Mouse (Mus musculus) midbrain, embryonic 10.5 days (tissue): Measurements from ENCODE around the gene Pcbp3. TPM values are rescaled to one million over a fixed set of nuclear protein-coding genes. Genes with fewer than 3 reads are reported as not detected.

Experiments
- DNase-seq: peaks from one replicate; pipeline ENCODE4 v3.0.0-alpha.2; 2017; ENCODE audit warnings: low spot score
- H3K27ac ChIP-seq: fragments of 300-500 bp; sonication (generic); replicated peaks from 2 replicates; pipeline ENCODE4 v1.5.1; 2016; ENCODE audit warnings: mild to moderate bottlenecking
- H3K27me3 ChIP-seq: fragments of 300-500 bp; sonication (generic); 2 replicates; pipeline ENCODE4 v1.6.1; 2016; ENCODE audit warnings: low read depth, mild to moderate bottlenecking; ENCODE audit not compliant: poor library complexity, severe bottlenecking
- H3K36me3 ChIP-seq: fragments of 300-500 bp; sonication (generic); 2 replicates; pipeline ENCODE4 v1.6.1; 2016; ENCODE audit warnings: mild to moderate bottlenecking, moderate library complexity
- H3K4me1 ChIP-seq: fragments of 300-500 bp; sonication (generic); 2 replicates; pipeline ENCODE4 v1.6.1; 2016
- H3K4me3 ChIP-seq: fragments of 300-500 bp; sonication (generic); 2 replicates; pipeline ENCODE4 v1.5.1; 2016; ENCODE audit warnings: mild to moderate bottlenecking, moderate library complexity
- H3K9me3 ChIP-seq: fragments of 300-500 bp; sonication (generic); replicated peaks from 2 replicates; pipeline ENCODE4 v1.6.1; 2016; ENCODE audit warnings: mild to moderate bottlenecking
- WGBS: fragments of 180-500 bp; shearing (Covaris S2); methylation state at CpG from one replicate; pipeline ENCODE4 v1.1.7; 2016; 5-methylcytosine and 5-hydroxymethylcytosine counted together
- polyA plus RNA-seq: library from polyadenylated mRNA; unstranded; fragments of >200 nt; fragmentation: Nextera tagmentation; extraction: Ambion mirVana; gene quantifications from 2 replicates; pipeline ENCODE4 v1.2.1, GENCODE M21; 2016

The Pcbp3 gene
- polyA plus RNA-seq, 1 experiment from 2014 or later: 83.1 TPM

DNA sequence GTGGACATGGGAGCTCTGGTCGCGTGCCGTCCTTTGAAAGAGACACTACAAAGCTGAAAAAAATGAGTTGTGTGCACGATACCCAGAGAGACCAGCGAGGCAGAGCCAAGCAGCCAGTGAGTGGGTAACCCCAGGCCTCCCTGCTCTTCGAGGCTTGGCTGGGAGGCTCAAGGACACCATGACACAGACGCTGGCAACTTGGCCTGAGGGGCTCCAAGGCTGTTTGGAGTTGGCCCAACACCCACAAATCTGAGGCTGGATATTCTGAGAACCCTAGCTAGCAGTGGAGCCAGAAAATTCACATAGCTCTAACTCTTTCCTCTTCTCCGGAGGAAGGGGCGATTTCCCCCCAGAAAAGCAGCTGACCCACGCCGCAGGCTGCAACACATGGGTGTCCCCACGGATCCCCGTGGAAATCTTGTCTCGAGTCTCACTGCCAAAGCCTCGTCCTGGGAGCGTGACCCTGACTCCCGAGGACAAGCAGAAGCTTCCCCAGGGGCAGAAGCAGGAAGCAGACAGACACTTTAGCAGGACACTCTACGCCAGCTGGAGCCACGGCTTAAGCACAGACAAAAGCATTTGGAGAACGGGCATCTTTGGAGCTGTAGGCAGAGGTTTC is 230.0 kb downstream of the Pcbp3 start:
- Histone ChIP-seq H3K27ac (no peak overlapping the region), H3K36me3 (no peaks in the 10 kb centered on the region), H3K9me3 (no peaks in the 10 kb centered on the region), H3K4me1 (peaks cover 32% of the 10 kb centered on the region), H3K4me3 (no peak overlapping the region), H3K27me3 (peaks cover 12% of the 10 kb centered on the region; the same call in 1 of the 2 replicates)
- peak; percentile 10 for DNase-seq
- WGBS: 78% methylated on average over 20 of the region's 20 CpGs

DNA sequence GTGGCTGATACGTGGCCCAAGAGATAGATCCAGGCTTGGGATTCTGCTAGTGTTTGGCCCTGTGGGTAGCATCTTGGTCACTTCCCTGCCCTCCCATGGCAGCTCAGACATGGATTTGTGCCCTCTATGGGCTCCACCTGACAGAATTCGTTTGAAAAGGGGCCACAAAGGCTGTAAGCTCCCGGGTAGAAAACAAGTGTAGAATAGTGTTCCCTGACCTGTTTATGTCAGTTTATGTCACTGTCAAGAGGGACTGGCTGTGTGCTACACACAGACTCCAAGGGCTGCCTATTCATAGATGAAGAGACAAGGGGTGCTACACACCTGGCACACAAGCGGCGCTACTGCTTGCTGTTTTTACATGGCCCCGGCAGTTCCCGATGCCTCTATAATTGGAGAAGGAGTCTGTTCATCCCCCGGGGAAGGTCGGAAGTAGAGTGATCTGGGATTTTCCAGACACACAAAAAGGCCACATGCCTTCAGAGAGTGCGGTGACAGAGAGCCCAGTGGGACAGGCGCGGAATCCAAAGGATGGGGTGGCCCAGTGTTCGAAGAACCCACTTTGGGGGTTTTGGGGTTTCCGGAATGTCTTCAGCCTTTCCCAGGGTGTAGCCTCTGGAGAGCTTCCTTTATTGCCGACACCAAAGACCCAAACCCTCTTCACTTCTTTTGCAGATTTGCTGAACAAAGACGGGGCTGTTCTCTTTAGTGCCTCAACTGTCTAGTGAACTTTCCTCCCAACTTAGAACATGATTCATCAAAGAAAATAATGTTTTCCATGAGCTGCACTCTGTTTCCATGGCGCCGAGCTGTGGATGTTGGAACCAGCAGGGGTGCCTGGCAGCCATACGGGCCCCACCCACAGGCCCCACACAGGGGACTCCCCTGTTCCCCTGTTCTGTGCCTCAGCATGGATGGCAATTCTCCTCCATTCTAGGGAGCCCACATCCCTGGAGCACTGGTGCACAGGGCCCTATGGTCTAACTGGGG is 231.8 kb downstream of the Pcbp3 start:
- Histone ChIP-seq H3K36me3 (no peaks in the 10 kb centered on the region), H3K27ac (no peak overlapping the region), H3K4me1 (peaks cover 40% of the 10 kb centered on the region), H3K27me3 (peaks cover 12% of the 10 kb centered on the region; the same call in 1 of the 2 replicates), H3K4me3 (no peak overlapping the region), H3K9me3 (no peaks in the 10 kb centered on the region)
- WGBS: 85% methylated on average over 19 of the region's 19 CpGs
- DNase-seq: peak; percentile 9

DNA sequence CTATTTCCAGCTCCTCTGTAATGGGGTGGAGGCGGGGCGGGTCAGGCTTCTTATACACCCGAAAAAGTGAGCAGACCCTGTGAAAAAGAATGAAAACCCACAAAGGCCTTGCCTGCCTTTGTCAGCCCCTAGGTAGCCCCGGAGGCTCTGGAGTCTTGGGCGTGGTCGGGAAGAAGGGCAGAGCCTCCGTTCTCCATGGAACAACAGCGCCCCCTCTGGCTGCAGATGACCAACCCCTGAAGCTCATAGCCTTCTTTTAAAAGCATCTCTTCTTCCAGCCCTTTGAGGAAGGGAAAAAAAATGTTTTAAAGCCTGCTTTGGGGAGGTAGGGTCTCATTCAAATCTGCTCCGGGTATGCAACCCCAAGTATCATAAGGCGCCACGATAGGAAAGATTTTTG is 233.3 kb downstream of the Pcbp3 start:
- Histone ChIP-seq H3K27ac (peak overlapping the region; percentile 55), H3K4me1 (peaks cover 36% of the 10 kb centered on the region), H3K4me3 (peak overlapping the region; percentile 16; the same call in 1 of the 2 replicates), H3K27me3 (peaks cover 12% of the 10 kb centered on the region; the same call in 1 of the 2 replicates), H3K36me3 (no peaks in the 10 kb centered on the region), H3K9me3 (no peaks in the 10 kb centered on the region)
- peak; percentile 77 for DNase-seq
- WGBS: 10% methylated on average over 11 of the region's 11 CpGs

DNA sequence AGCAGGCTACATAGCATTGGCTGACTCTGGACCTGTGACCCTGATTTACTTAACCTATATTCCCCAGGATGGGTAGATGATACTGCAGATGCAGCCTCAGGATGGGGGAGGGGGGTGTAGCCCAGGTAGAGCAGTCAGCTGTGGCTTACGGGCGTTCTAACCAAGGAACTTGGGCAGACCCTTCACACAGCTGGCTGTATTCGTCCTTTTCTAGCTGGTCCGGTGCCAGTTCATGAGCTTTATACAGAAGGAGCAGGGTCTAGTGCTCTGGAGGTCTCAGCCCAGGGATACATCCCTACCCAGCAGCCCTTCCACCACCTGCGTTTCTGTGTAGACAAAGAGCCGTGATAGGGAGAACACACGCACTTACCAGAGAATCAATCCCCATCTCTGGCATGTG is 234.4 kb downstream of the Pcbp3 start:
- WGBS: 85% methylated on average over 7 of the region's 7 CpGs
- Histone ChIP-seq H3K27me3 (peaks cover 12% of the 10 kb centered on the region; the same call in 1 of the 2 replicates), H3K27ac (no peak overlapping the region; the same call in 1 of the 2 replicates), H3K36me3 (no peaks in the 10 kb centered on the region), H3K9me3 (no peaks in the 10 kb centered on the region), H3K4me1 (peaks cover 25% of the 10 kb centered on the region), H3K4me3 (no peak overlapping the region)
- peak; percentile 8 for DNase-seq

DNA sequence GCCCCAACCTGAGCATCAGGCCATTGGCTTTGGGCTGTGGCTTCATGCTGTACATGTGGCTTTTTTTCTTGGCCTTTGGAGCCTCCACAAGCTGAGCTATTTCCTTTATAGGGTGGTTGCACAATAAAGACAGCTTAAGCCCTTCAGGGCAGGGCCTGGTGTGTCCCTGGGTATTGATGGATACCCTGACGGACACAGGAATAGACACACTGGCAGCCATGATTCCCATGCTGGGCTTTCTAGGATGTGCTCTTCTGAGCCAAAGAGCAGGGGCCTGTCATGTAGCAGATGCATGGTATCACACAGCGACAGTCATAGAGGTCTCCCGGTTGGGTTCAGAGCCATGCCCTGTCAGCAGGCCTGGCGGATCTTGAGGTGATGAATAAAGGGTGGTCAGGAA is 234.8 kb downstream of the Pcbp3 start:
- 91% methylated on average over 4 of the region's 4 CpGs for WGBS
- Histone ChIP-seq H3K36me3 (no peaks in the 10 kb centered on the region), H3K27me3 (peaks cover 8% of the 10 kb centered on the region; the same call in 1 of the 2 replicates), H3K4me3 (no peak overlapping the region), H3K9me3 (no peaks in the 10 kb centered on the region), H3K4me1 (peaks cover 21% of the 10 kb centered on the region), H3K27ac (no peak overlapping the region)
- DNase-seq: peak; percentile 9

DNA sequence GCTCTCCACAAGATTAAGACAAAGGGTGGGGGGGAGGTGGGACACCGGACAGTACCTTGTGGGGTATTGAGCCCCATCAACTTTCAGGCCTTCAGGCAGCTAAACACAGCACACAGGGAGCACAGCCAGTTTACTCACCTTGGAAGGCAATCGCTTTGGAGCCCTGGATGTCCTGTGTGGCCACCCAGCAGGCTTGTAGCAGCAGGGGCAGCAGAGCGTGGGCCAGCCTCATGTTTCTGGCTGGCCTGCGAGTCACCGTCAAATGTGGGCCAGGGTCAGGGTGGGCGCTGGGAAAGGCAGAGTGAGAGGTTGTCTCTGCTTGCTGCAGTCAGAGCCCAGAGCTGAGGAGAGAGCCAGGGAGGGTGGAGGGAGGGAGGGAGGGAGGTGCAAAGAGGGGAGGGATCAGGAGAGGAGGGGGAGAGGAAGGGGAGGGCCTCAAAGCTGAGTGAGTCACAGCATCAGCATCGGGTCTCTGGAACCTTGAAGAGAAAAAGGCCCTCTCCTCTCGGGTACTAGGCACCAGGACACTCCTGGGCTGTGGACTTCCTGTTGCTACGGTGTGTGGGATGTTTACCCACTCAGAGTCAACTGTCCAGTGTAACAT is 235.9 kb downstream of the Pcbp3 start, which contains the start of gene Col6a1:
Gene Col6a1, minus strand, starts transcription at position 487 of the 604 bp plus-strand sequence.
- Histone ChIP-seq H3K9me3 (no peaks in the 10 kb centered on the region), H3K4me3 (no peak within 1 kb of the TSS), H3K27ac (peak within 1 kb of the TSS; percentile 53), H3K36me3 (no peaks in the 10 kb centered on the region), H3K27me3 (0 out of 2 replicates have a peak, but pooled peaks cover 5% of the 10 kb centered on the region), H3K4me1 (peaks cover 17% of the 10 kb centered on the region)
- DNase-seq: peak; percentile 41
- 32% methylated on average over 9 of the region's 9 CpGs for WGBS

DNA sequence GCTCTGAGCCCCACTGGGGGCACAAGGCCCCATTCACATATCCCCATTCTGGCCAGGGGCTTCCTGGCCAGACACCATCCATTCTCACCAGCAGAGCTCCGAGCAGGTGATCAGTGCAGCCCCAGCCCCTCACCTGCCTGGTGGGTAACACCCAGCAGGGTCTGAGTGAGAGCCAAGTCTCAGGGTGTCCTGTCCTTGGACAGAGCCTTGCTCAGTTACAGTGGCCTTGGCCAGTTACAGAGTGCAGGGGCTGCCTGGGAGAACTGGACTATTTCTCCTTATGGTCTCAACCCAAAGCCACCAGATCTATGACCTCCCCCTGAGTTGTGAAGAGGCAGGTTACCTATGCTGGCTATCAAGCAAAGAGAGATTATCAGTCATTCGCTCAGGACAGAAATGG is 236.6 kb downstream of the Pcbp3 start:
- Histone ChIP-seq H3K4me3 (no peak overlapping the region), H3K27me3 (0 out of 2 replicates have a peak, but pooled peaks cover 5% of the 10 kb centered on the region), H3K27ac (no peak overlapping the region), H3K4me1 (peaks cover 17% of the 10 kb centered on the region), H3K36me3 (no peaks in the 10 kb centered on the region), H3K9me3 (no peaks in the 10 kb centered on the region)
- DNase-seq: peak; percentile 9
- WGBS: 73% methylated on average over 2 of the region's 2 CpGs

DNA sequence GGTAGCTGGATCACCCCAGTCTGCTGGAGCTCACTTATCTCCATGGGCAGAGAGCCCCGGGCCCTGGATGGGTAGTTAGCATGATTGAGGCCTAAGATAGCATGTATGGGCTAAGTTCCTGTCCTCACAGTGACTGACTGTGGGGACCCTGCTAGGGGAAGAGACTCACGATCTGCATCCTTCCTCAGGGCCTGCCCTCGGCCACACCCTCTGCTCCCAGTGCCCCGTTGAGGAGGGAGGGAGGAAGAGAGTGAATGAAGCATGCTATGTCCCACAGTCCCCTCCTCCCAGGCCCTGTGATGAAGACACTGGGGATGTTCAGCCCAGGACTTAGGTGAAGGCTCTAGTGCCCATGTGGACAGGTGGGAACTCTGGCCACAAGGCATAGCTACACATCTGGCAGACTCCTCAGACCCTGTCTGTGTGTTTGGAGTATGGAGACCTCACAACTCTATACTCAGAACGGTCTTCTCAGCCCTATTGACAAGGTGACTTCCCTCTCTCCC is 237.4 kb downstream of the Pcbp3 start:
- no peaks in the 10 kb centered on the region for H3K9me3 ChIP-seq
- H3K36me3 ChIP-seq: no peaks in the 10 kb centered on the region
- no peak overlapping the region for H3K27ac ChIP-seq
- DNase-seq: peak; percentile 9
- peaks cover 17% of the 10 kb centered on the region for H3K4me1 ChIP-seq
- 0 out of 2 replicates have a peak, but pooled peaks cover 5% of the 10 kb centered on the region for H3K27me3 ChIP-seq
- 68% methylated on average over 5 of the region's 5 CpGs for WGBS
- no peak overlapping the region for H3K4me3 ChIP-seq

DNA sequence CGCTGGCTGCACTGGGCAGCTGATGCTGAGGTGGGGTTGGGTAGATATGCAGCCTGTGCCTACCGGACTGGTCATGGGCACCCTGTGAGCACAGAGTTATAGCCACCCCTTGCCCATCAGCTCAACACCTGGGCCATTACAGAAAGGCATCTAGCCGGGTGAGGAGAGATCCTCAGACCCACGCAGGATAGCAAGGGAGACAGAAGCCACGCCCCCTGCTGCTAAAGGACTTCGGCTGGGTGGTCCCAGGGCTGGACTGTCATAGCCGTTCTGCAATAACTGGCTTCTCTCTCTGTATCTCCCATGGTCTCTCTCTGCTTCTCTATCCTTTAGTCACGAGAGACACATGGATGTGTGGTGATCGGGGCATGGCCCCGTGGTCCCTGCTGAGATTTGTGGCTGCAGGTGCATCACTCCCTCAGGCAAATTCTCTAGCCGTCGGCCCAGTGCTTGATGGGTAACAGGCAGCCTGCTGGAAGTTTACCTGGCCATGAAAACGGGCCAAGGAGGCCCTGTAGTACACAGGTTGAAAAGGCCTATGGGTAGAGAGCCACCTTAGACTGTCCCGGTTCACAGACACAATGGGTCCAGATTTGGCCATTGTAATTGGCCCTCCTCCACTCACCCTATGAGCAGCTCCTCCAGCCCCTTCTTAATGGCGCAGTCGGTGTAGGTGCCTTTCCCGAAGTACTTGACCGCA is 238.8 kb downstream of the Pcbp3 start:
- DNase-seq: no peak
- Histone ChIP-seq H3K27me3 (0 out of 2 replicates have a peak, but pooled peaks cover 3% of the 10 kb centered on the region), H3K36me3 (no peaks in the 10 kb centered on the region), H3K27ac (no peak overlapping the region), H3K4me1 (peaks cover 10% of the 10 kb centered on the region), H3K9me3 (no peaks in the 10 kb centered on the region), H3K4me3 (no peak overlapping the region)
- 89% methylated on average over 18 of the region's 18 CpGs for WGBS

DNA sequence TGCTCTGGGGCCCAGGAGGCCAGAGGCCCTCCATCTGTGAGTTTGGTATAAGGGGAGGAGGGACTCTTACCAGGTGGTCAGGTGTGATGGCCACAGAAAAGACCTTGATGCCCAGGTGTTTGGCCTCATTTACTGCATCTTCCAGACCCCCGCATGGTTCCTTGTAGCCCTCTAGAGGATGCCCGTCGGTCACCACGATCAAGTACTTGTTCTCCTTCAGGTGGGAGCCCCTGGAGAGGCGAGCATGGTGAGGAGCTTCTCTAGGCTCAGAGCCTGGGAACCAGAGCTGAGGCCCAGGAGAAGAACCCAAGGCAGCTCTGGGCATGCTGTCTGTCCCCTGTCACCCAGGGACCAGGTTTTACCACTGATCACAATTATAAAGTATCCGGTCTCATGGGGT is 239.9 kb downstream of the Pcbp3 start:
- H3K4me3 ChIP-seq: no peak overlapping the region
- no peak overlapping the region for H3K27ac ChIP-seq
- peaks cover 8% of the 10 kb centered on the region; the same call in 1 of the 2 replicates for H3K4me1 ChIP-seq
- H3K27me3 ChIP-seq: no peaks in the 10 kb centered on the region
- DNase-seq: no peak
- H3K9me3 ChIP-seq: no peaks in the 10 kb centered on the region
- WGBS: 94% methylated on average over 6 of the region's 6 CpGs
- H3K36me3 ChIP-seq: no peaks in the 10 kb centered on the region

DNA sequence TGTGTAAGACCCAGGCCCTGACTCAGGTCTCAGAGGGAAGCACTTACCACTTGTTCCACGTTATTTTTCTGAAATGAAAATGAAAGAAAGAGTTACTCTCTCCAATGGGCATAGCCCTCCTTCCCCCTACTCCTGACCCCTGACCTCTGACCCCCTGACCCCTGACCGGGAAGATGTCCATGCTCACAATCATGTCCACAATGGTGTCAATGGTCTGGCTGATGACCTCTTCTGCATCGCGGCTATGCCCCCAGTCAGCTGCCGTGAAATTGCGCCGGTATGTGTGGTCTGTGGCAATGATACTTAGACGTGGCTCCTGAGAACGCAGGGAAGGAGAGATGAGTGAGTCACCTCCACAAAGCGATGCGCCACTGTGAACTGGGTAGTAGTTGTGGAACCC is 240.5 kb downstream of the Pcbp3 start:
- WGBS: 83% methylated on average over 11 of the region's 11 CpGs
- no peak for DNase-seq
- Histone ChIP-seq H3K9me3 (no peaks in the 10 kb centered on the region), H3K4me3 (no peak overlapping the region), H3K27ac (no peak overlapping the region), H3K36me3 (no peaks in the 10 kb centered on the region), H3K4me1 (peaks cover 8% of the 10 kb centered on the region; the same call in 1 of the 2 replicates), H3K27me3 (no peaks in the 10 kb centered on the region)

DNA sequence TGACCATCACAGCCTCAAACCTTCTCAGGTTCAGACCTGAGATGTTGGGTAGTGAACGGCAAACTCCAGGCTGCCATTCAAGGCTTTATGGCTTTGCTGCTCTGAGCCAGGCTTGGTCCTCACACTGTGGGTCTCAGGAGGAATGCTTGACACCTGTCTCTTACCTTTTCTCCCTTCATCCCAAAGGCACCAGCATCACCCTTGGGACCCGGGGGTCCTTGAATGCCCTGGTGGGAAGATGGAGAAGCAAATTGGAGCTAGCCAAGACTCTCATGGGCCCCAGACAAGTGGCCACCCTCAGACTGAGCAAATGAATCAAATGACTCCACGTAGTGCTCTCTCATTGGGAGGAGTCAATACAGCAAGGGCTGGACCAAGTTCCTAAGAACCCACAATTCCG is 244.1 kb downstream of the Pcbp3 start:
- no peaks in the 10 kb centered on the region for H3K4me1 ChIP-seq
- no peak overlapping the region for H3K27ac ChIP-seq
- no peaks in the 10 kb centered on the region for H3K27me3 ChIP-seq
- DNase-seq: no peak
- no peaks in the 10 kb centered on the region for H3K36me3 ChIP-seq
- no peaks in the 10 kb centered on the region for H3K9me3 ChIP-seq
- WGBS: 88% methylated on average over 4 of the region's 4 CpGs
- H3K4me3 ChIP-seq: no peak overlapping the region
